Mouse (Mus musculus) small intestine, adult 2 months (tissue): Measurements from ENCODE around the gene Foxp1. TPM values are rescaled to one million over a fixed set of nuclear protein-coding genes. Genes with fewer than 3 reads are reported as not detected.

Source experiments
- H3K27ac ChIP-seq: fragments of 200-500 bp; 2 replicates; pipeline ENCODE4 v1.5.1; 2012; ENCODE audit warnings: low read depth, low read length, control low read depth, inconsistent platforms; ENCODE audit not compliant: insufficient read depth
- H3K27me3 ChIP-seq: fragments of 200-500 bp; 2 replicates; pipeline ENCODE4 v1.6.1; 2012; ENCODE audit warnings: mild to moderate bottlenecking, moderate library complexity, low read length, inconsistent platforms; ENCODE audit not compliant: control insufficient read depth, insufficient read depth
- H3K36me3 ChIP-seq: fragments of 200-500 bp; 2 replicates; pipeline ENCODE4 v1.6.1; 2012; ENCODE audit warnings: mild to moderate bottlenecking, low read length, control low read depth, inconsistent platforms; ENCODE audit not compliant: control insufficient read depth, insufficient read depth
- H3K4me1 ChIP-seq: fragments of 200-500 bp; 2 replicates; pipeline ENCODE4 v1.6.1; 2012; ENCODE audit warnings: low read length, inconsistent platforms, mixed read lengths; ENCODE audit not compliant: control insufficient read depth, insufficient read depth, insufficient read length
- H3K4me3 ChIP-seq: fragments of 200-500 bp; 2 replicates; pipeline ENCODE4 v1.5.1; 2012; ENCODE audit warnings: low read depth, mild to moderate bottlenecking, control low read depth, inconsistent platforms, low read length, moderate library complexity
- CTCF ChIP-seq: fragments of 200-500 bp; IDR thresholded peaks from 2 replicates; pipeline ENCODE4 v1.5.1; 2012; ENCODE audit warnings: low read depth, mild to moderate bottlenecking, control low read depth, inconsistent platforms, low read length, moderate library complexity, mixed read lengths; ENCODE audit not compliant: insufficient replicate concordance, insufficient read length; ENCODE audit errors: extremely low read depth
- POLR2A ChIP-seq: fragments of 200-500 bp; IDR thresholded peaks from 2 replicates; pipeline ENCODE4 v1.6.1; 2012; ENCODE audit warnings: low read depth, mild to moderate bottlenecking, control low read depth, inconsistent platforms, low read length, moderate library complexity
- WGBS: fragments of 180-500 bp; shearing (Covaris S2); methylation state at CpG from one replicate; pipeline ENCODE4 v1.1.7; 2018; 5-methylcytosine and 5-hydroxymethylcytosine counted together
- polyA plus RNA-seq: library from polyadenylated mRNA; depleted of rRNA; stranded (reverse); fragments of >200 nt; gene quantifications from 2 replicates; pipeline ENCODE4 v1.2.3, GENCODE M21; 2012

Gene Foxp1
- polyA plus RNA-seq, 1 experiment = 52.2 TPM

- Histone ChIP-seq H3K27me3 (no peaks in the 10 kb centered on the region), H3K4me1 (peaks cover 2% of the 10 kb centered on the region; the same call in 1 of the 2 replicates), H3K36me3 (no peaks in the 10 kb centered on the region), H3K4me3 (no peak overlapping the region), H3K27ac (no peak overlapping the region)
- WGBS = 85% methylated on average over 4 of the region's 4 CpGs
- no peak for TF ChIP-seq POLR2A
- no peak for TF ChIP-seq CTCF
Measured at GRCm38 (mm10) chr6:99408880-99409279, 113.6 kb downstream of the Foxp1 start.

DNA sequence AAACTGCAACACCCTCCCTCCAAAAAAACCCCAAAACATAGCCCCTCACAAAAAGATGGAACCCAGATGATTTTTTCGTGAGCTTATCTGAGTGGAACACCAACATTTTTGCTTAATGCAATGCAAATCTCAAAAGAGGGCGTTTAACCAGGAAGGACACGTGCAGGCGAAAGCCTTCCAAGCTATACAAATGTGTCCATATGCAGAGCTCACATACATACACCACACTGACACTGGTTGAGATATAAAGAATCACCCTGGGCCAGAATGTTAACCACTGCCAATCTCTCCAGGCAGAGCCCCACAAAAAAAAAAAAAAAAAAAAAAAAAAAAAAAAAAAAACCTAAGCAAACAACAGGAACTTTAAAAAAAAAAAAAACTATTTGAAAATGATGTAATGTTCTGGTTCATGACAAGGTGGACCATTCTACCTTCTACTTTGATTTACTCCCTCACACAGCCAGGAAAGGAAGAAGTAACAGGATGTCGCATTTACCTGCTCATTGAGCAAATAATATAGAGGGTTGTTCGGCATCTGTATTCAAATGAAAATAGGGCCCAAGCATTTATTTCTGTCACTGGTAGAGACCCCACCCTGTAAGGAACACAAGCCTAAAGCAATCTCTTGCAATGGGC, 118.6 kb downstream of the Foxp1 start:
- Histone ChIP-seq H3K27me3 (no peaks in the 10 kb centered on the region), H3K36me3 (peaks cover 3% of the 10 kb centered on the region; the same call in 1 of the 2 replicates), H3K4me3 (no peak overlapping the region), H3K4me1 (peaks cover 11% of the 10 kb centered on the region), H3K27ac (no peak overlapping the region)
- WGBS = 91% methylated on average over 6 of the region's 6 CpGs
- TF ChIP-seq CTCF = no peak
- TF ChIP-seq POLR2A = no peak

DNA sequence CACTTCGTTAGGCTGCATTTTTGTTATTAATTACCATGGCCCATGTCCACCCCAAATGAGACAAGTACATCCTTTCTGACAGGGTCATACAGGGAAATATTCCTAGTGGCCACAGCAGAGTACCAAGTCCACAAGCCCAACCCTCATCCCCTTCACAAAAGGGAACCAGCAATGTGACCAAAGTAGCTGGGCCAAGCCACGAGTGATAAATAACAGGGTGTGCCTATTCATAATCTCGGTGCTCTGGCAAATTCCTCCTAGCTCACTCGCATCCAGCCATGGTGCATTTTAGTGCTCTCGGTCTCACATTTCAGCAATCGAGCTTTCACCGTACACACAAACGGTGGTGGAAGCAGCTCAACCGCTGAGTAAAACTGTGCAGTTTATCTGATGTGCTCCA, 119.6 kb downstream of the Foxp1 start:
- Histone ChIP-seq H3K36me3 (peaks cover 5% of the 10 kb centered on the region; the same call in 1 of the 2 replicates), H3K4me1 (peaks cover 11% of the 10 kb centered on the region), H3K27ac (no peak overlapping the region), H3K4me3 (no peak overlapping the region), H3K27me3 (no peaks in the 10 kb centered on the region)
- TF ChIP-seq POLR2A = no peak
- TF ChIP-seq CTCF = no peak
- WGBS = 40% methylated on average over 9 of the region's 9 CpGs

GRCm38 (mm10) chr6:99402370-99402769, 120.2 kb downstream of the Foxp1 start:
- Histone ChIP-seq H3K36me3 (peaks cover 5% of the 10 kb centered on the region; the same call in 1 of the 2 replicates), H3K4me3 (no peak overlapping the region), H3K27me3 (no peaks in the 10 kb centered on the region), H3K27ac (no peak overlapping the region), H3K4me1 (peaks cover 11% of the 10 kb centered on the region)
- WGBS = 82% methylated on average over 3 of the region's 3 CpGs
- TF ChIP-seq CTCF (no peak), POLR2A (no peak)

- H3K27ac ChIP-seq = no peak overlapping the region
- 29% methylated on average over 5 of the region's 6 CpGs for WGBS
- no peaks in the 10 kb centered on the region for H3K27me3 ChIP-seq
- TF ChIP-seq POLR2A (no peak), CTCF (no peak)
- H3K36me3 ChIP-seq = peaks cover 6% of the 10 kb centered on the region
- H3K4me1 ChIP-seq = peaks cover 11% of the 10 kb centered on the region
- H3K4me3 ChIP-seq = no peak overlapping the region
Measured at GRCm38 (mm10) chr6:99401801-99402200, 120.7 kb downstream of the Foxp1 start.

DNA sequence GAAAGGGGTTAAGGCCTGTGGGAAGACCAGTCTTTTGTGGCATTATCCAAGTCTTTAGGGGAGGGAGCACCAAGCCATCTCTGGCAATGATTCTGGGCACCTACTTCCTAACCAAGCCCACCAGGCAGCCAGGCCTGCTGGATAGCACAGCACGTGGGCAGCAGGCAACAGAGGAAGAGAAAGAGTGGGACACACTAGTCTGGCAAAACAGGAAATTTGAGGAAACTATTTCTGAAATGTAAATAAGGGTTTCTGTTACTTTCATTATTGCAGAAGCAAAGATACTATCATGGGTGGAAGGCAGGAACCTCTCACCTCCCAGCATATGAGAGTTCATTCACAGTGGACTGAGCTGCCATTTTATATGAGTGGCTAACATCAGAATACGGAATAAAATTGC, 121.3 kb downstream of the Foxp1 start:
- Histone ChIP-seq H3K27me3 (no peaks in the 10 kb centered on the region), H3K4me3 (no peak overlapping the region), H3K36me3 (peaks cover 8% of the 10 kb centered on the region), H3K27ac (no peak overlapping the region), H3K4me1 (peaks cover 11% of the 10 kb centered on the region)
- no peak for TF ChIP-seq CTCF
- no peak for TF ChIP-seq POLR2A
- 65% methylated on average over 2 of the region's 2 CpGs for WGBS

DNA sequence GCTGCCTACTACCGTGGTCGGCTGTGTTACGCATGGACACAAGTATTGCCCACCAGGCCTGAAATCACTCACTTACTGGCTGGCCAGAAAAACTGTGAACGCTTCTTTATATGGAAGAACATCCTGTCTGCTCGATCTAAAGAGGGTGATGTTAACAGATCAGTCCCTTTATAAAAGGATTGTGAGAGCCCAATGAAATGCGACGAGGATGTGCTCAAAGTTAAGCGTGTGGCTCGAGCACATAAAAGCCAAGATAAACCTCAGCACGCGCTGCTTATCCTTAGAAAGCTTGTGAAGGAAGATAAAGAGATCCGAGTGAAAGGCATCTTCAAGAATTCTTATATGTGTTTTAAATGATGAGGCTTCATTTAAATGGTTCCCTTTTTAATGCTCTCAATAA, 126.8 kb downstream of the Foxp1 start:
- Histone ChIP-seq H3K27ac (no peak overlapping the region), H3K4me1 (no peaks in the 10 kb centered on the region), H3K4me3 (no peak overlapping the region), H3K36me3 (peaks cover 8% of the 10 kb centered on the region), H3K27me3 (no peaks in the 10 kb centered on the region)
- 83% methylated on average over 12 of the region's 12 CpGs for WGBS
- TF ChIP-seq POLR2A = no peak
- TF ChIP-seq CTCF = no peak
